In genomic region chr2:14858301-14858700, GRCm38 (mm10) we compare ENCODE assay signal across 27 mouse cellular contexts.
"Had no signal": no experiment of that assay in that cellular context is flagged by ENCODE, and none has a peak within 500 bp of the region (broad histone marks: within the 10 kb centered on the region; RNA-seq: fewer than 3 reads in every experiment).

No protein-coding gene starts in this region.

- ATAC-seq: hindbrain, postnatal 0 days; intestine, embryonic 16.5 days had no signal

- H3K4me3 ChIP-seq: heart, embryonic 13.5 days; heart, embryonic 15.5 days; hindbrain, embryonic 13.5 days; hindbrain, embryonic 15.5 days; kidney, embryonic 15.5 days; left cerebral cortex, adult 2 months; limb, embryonic 10.5 days; limb, embryonic 12.5 days; liver, embryonic 13.5 days; liver, embryonic 15.5 days had no signal

- H3K4me1 ChIP-seq: hindbrain, embryonic 13.5 days; hindbrain, embryonic 15.5 days; limb, embryonic 12.5 days; liver, embryonic 13.5 days; liver, embryonic 15.5 days had no signal

- H3K27ac ChIP-seq: heart, embryonic 13.5 days; heart, embryonic 15.5 days; hindbrain, embryonic 13.5 days; hindbrain, embryonic 15.5 days; hindbrain, postnatal 0 days; kidney, embryonic 15.5 days; kidney, postnatal 0 days; left cerebral cortex, adult 2 months; limb, embryonic 10.5 days; limb, embryonic 12.5 days; liver, embryonic 13.5 days; liver, embryonic 15.5 days had no signal

- H3K9ac ChIP-seq: heart, embryonic 13.5 days; heart, embryonic 15.5 days; hindbrain, embryonic 13.5 days; hindbrain, embryonic 15.5 days; kidney, embryonic 15.5 days; limb, embryonic 12.5 days; liver, embryonic 13.5 days; liver, embryonic 15.5 days had no signal

- H3K4me2 ChIP-seq: heart, embryonic 11.5 days; heart, embryonic 13.5 days; heart, embryonic 15.5 days; hindbrain, embryonic 13.5 days; hindbrain, embryonic 15.5 days; kidney, embryonic 15.5 days; limb, embryonic 12.5 days; liver, embryonic 11.5 days; liver, embryonic 13.5 days; liver, embryonic 15.5 days had no signal

- H3K27me3 ChIP-seq: heart, embryonic 13.5 days; heart, embryonic 15.5 days; hindbrain, embryonic 13.5 days; hindbrain, embryonic 15.5 days; kidney, embryonic 15.5 days; limb, embryonic 12.5 days; liver, embryonic 13.5 days; liver, embryonic 15.5 days had no signal

- H3K36me3 ChIP-seq: heart, embryonic 13.5 days; heart, embryonic 15.5 days; hindbrain, embryonic 13.5 days; hindbrain, embryonic 15.5 days; kidney, embryonic 15.5 days; limb, embryonic 10.5 days; limb, embryonic 12.5 days; liver, embryonic 13.5 days; liver, embryonic 15.5 days had no signal

- DNase-seq: gastrocnemius, postnatal 14 days; gastrocnemius, postnatal 36 days; heart, adult 18-20 months; heart, postnatal 14 days; heart, postnatal 36 days; kidney, adult 11 months; kidney, adult 2 months; kidney, adult 9 months; kidney, postnatal 14 days; kidney, postnatal 36 days; layer of hippocampus, adult 9-11 months; liver; liver, embryonic 13.5 days had no signal

- H3K9me3 ChIP-seq: heart, embryonic 13.5 days; heart, embryonic 15.5 days; hindbrain, embryonic 13.5 days; hindbrain, embryonic 15.5 days; kidney, embryonic 15.5 days; limb, embryonic 10.5 days; limb, embryonic 12.5 days; liver, embryonic 13.5 days; liver, embryonic 15.5 days had no signal
